Mouse (Mus musculus): ENCODE results near the gene Rcor3. TPM values are rescaled to one million over a fixed set of nuclear protein-coding genes. Genes with fewer than 3 reads are reported as not detected.
A peak's percentile ranks its signal among the peaks of the same experiment; 100 is the strongest.

Gene Rcor3
- polyA plus RNA-seq, 1 experiment from 2014 or later = 40.4 TPM

- no peak overlapping the region for H3K4me2 ChIP-seq (ENCODE audit: low read length)
- H3K36me3 ChIP-seq (ENCODE audit: control insufficient read depth, insufficient read depth, low read length) = peaks cover 3% of the 10 kb centered on the region; the same call in 1 of the 2 replicates
- no peak for ATAC-seq
- H3K27ac ChIP-seq (ENCODE audit: low read length) = no peak overlapping the region
- 92% methylated on average over 6 of the region's 6 CpGs for WGBS
- no peak overlapping the region for H3K9ac ChIP-seq (ENCODE audit: low read depth, low read length)
- H3K9me3 ChIP-seq (replicated peaks; ENCODE audit: control insufficient read depth, low read length, poor library complexity, severe bottlenecking) = no peaks in the 10 kb centered on the region
- H3K27me3 ChIP-seq (ENCODE audit: control insufficient read depth, insufficient read depth, low read depth, low read length) = no peaks in the 10 kb centered on the region
- H3K4me1 ChIP-seq (ENCODE audit: control insufficient read depth, insufficient read depth, low read length) = no peaks in the 10 kb centered on the region
- no peak overlapping the region for H3K4me3 ChIP-seq (ENCODE audit: low read depth, low read length)
Measured at GRCm38 (mm10) chr1:192103176-192103575, 34.7 kb downstream of the Rcor3 start.

DNA sequence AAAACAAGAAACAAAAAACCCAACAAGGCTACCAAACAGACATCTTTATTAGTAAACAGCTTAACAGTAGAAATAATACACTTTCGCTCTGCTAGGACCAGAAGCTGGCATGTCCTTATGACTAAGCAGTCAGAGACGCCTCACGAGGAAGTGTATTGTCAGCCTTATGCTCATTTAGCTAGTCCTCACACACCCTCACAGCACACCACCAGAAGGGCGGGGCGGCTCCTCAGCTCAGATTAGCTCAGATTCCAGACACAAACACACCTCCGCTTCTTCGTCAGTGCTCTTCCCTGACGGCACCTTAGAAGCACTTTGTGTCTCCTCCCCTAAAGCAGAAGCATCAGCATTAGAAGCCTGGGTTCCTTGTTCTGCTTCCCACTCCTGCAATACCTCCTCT is 36.5 kb downstream of the Rcor3 start:
- Histone ChIP-seq H3K4me2 (ENCODE audit: low read length) (no peak overlapping the region), H3K9ac (ENCODE audit: low read depth, low read length) (no peak overlapping the region), H3K36me3 (ENCODE audit: control insufficient read depth, insufficient read depth, low read length) (peaks cover 3% of the 10 kb centered on the region; the same call in 1 of the 2 replicates), H3K9me3 (replicated peaks; ENCODE audit: control insufficient read depth, low read length, poor library complexity, severe bottlenecking) (no peaks in the 10 kb centered on the region), H3K4me1 (ENCODE audit: control insufficient read depth, insufficient read depth, low read length) (no peaks in the 10 kb centered on the region), H3K4me3 (ENCODE audit: low read depth, low read length) (no peak overlapping the region), H3K27ac (ENCODE audit: low read length) (no peak overlapping the region), H3K27me3 (ENCODE audit: control insufficient read depth, insufficient read depth, low read depth, low read length) (no peaks in the 10 kb centered on the region)
- WGBS = 91% methylated on average over 8 of the region's 8 CpGs
- ATAC-seq = no peak

DNA sequence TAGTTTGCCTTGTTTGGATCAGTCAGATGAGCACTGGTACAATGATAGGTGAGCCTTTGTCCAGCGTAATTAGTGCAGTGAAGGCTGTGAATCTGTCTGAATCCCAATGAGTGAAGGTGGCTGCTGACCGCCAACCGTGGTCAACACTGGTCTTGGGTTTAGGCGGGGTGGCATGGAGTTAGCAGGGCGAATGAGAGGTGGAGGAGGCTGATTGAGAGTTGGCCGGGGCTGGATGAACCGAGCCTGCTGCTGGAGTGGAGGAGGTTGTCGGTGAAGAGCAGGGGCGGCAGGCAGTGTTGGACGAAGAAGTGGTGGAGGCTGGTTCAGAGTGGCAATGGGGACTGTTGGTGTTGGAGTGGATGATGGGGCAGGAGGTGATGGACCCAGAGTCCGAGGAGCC is 37.1 kb downstream of the Rcor3 start:
- Histone ChIP-seq H3K27me3 (ENCODE audit: control insufficient read depth, insufficient read depth, low read depth, low read length) (no peaks in the 10 kb centered on the region), H3K9me3 (replicated peaks; ENCODE audit: control insufficient read depth, low read length, poor library complexity, severe bottlenecking) (no peaks in the 10 kb centered on the region), H3K27ac (ENCODE audit: low read length) (no peak overlapping the region), H3K36me3 (ENCODE audit: control insufficient read depth, insufficient read depth, low read length) (peaks cover 3% of the 10 kb centered on the region; the same call in 1 of the 2 replicates), H3K4me2 (ENCODE audit: low read length) (no peak overlapping the region), H3K4me1 (ENCODE audit: control insufficient read depth, insufficient read depth, low read length) (no peaks in the 10 kb centered on the region), H3K9ac (ENCODE audit: low read depth, low read length) (no peak overlapping the region), H3K4me3 (ENCODE audit: low read depth, low read length) (no peak overlapping the region)
- 94% methylated on average over 11 of the region's 11 CpGs for WGBS
- ATAC-seq = no peak

GRCm38 (mm10) chr1:192095626-192096025 is 42.2 kb downstream of the Rcor3 start:
- H3K4me1 ChIP-seq (ENCODE audit: control insufficient read depth, insufficient read depth, low read length) = peaks cover 5% of the 10 kb centered on the region
- no peak overlapping the region for H3K27ac ChIP-seq (ENCODE audit: low read length)
- no peak overlapping the region for H3K9ac ChIP-seq (ENCODE audit: low read depth, low read length)
- 91% methylated on average over 5 of the region's 5 CpGs for WGBS
- H3K27me3 ChIP-seq (ENCODE audit: control insufficient read depth, insufficient read depth, low read depth, low read length) = peaks cover 8% of the 10 kb centered on the region
- H3K36me3 ChIP-seq (ENCODE audit: control insufficient read depth, insufficient read depth, low read length) = peaks cover 2% of the 10 kb centered on the region; the same call in 1 of the 2 replicates
- H3K4me2 ChIP-seq (ENCODE audit: low read length) = no peak overlapping the region
- no peak for ATAC-seq
- no peak overlapping the region for H3K4me3 ChIP-seq (ENCODE audit: low read depth, low read length)
- H3K9me3 ChIP-seq (replicated peaks; ENCODE audit: control insufficient read depth, low read length, poor library complexity, severe bottlenecking) = no peaks in the 10 kb centered on the region

GRCm38 (mm10) chr1:192094451-192095170 is 43.3 kb downstream of the Rcor3 start:
- H3K36me3 ChIP-seq (ENCODE audit: control insufficient read depth, insufficient read depth, low read length) = no peaks in the 10 kb centered on the region
- peaks cover 10% of the 10 kb centered on the region for H3K27me3 ChIP-seq (ENCODE audit: control insufficient read depth, insufficient read depth, low read depth, low read length)
- no peak for ATAC-seq
- H3K4me1 ChIP-seq (ENCODE audit: control insufficient read depth, insufficient read depth, low read length) = peaks cover 5% of the 10 kb centered on the region
- 66% methylated on average over 13 of the region's 13 CpGs for WGBS
- no peak overlapping the region for H3K4me3 ChIP-seq (ENCODE audit: low read depth, low read length)
- no peaks in the 10 kb centered on the region for H3K9me3 ChIP-seq (replicated peaks; ENCODE audit: control insufficient read depth, low read length, poor library complexity, severe bottlenecking)
- H3K27ac ChIP-seq (ENCODE audit: low read length) = no peak overlapping the region
- no peak overlapping the region for H3K9ac ChIP-seq (ENCODE audit: low read depth, low read length)
- H3K4me2 ChIP-seq (ENCODE audit: low read length) = no peak overlapping the region

- 32% methylated on average over 16 of the region's 16 CpGs for WGBS
- no peaks in the 10 kb centered on the region for H3K36me3 ChIP-seq (ENCODE audit: control insufficient read depth, insufficient read depth, low read length)
- H3K27me3 ChIP-seq (ENCODE audit: control insufficient read depth, insufficient read depth, low read depth, low read length) = peaks cover 10% of the 10 kb centered on the region
- peak; percentile 92 for ATAC-seq
- H3K27ac ChIP-seq (ENCODE audit: low read length) = no peak overlapping the region
- peak overlapping the region; percentile 93 for H3K4me2 ChIP-seq (ENCODE audit: low read length)
- peak overlapping the region; percentile 66; the same call in 1 of the 2 replicates for H3K9ac ChIP-seq (ENCODE audit: low read depth, low read length)
- H3K4me3 ChIP-seq (ENCODE audit: low read depth, low read length) = peak overlapping the region; percentile 56
- H3K4me1 ChIP-seq (ENCODE audit: control insufficient read depth, insufficient read depth, low read length) = peaks cover 5% of the 10 kb centered on the region
- no peaks in the 10 kb centered on the region for H3K9me3 ChIP-seq (replicated peaks; ENCODE audit: control insufficient read depth, low read length, poor library complexity, severe bottlenecking)
Measured at GRCm38 (mm10) chr1:192092879-192093660, 44.8 kb downstream of the Rcor3 start.

DNA sequence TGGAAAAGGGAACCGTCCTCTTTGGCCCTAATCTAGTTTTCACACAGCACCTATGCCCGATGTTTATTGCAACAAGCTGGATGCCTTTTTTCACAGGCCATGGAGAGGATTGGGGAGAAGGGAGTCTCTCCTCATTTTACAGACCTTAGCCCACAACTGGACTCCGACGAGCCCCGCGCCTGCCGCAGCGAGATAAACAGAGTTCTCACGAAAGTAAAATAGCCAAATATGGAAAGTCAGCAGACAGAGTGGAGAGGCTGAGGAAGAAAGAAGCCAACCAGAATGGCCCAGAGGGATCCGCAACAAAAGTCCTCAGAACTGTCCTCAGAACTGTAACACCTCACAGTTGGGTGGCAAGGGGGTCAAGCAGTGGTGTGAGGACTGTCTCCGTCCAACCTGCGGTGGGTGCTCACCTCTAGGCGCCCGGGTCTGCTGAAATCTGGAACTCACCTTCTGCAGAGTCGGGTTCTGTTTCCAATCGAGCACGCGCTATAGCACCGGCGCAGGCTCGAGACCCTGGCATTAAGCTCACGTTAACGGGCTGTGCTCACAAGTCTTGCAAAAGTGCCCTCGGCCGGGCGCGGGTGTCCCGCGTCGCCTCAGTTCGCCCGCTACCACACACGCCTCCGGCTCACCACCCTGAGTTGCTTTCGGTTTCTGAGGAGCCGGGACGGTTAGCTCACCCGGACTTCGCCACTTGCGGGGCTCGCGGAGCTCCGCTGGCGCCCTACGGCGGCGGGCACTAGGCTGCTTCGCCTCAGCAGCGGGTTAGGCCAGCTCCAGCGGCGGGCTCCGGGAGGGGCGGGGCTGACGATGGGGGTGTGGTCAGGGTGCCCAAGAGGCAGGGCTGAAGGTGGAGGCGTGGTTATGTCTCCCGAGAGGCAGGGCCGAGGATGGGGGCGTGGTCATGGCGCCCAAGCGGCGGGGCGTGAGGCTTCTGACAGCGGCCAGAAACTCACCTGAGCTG is 45.8 kb downstream of the Rcor3 start, which contains the start of gene Traf5:
Gene Traf5, minus strand, starts transcription at position 754 of the 967 bp plus-strand sequence.
- WGBS = 2% methylated on average over 63 of the region's 63 CpGs
- H3K9me3 ChIP-seq (replicated peaks; ENCODE audit: control insufficient read depth, low read length, poor library complexity, severe bottlenecking) = no peaks in the 10 kb centered on the region

DNA sequence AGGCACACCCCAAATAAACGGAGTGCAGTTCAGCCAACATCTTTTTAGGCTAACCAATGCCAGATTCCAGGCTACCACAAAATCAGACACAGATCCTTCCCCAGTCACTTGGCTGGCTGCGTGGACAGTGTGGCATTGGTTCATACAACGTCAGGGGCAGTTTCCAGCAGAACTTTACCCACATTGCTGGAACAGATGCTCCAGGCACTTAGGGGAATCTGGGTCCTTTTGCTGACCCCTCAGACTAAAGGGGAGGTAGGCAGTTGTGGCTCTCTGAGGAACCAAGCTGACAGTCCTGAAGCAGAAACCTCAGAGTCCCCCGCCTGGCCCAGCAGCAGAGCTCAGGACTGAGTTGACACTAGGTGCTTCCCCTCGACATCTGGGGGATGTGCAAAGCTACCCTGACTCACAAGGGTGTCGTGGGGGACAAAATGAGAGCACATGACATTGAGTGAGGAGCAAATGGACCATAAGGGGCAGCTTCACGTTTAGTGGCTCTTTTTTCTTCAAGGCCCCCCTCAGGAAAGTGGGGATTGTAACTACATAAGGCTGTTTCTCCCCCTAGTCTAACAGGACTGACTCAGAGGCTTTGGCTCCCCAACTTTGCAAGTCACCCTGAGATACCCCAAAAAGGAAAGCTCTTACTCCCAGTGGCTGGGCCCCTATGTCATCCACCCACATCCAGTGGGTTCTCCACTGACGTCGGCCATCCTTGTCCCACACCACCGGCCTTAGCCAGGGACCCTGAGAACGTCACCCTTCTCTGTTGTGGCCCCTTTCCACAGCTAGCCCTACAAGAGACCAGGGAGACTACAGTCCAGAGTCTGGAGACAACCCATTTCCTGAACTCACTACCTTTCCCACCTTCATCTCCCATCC is 46.9 kb downstream of the Rcor3 start:
- H3K36me3 ChIP-seq (ENCODE audit: control insufficient read depth, insufficient read depth, low read length) = no peaks in the 10 kb centered on the region
- peaks cover 5% of the 10 kb centered on the region for H3K4me1 ChIP-seq (ENCODE audit: control insufficient read depth, insufficient read depth, low read length)
- no peak for ATAC-seq
- H3K9me3 ChIP-seq (replicated peaks; ENCODE audit: control insufficient read depth, low read length, poor library complexity, severe bottlenecking) = no peaks in the 10 kb centered on the region
- H3K4me2 ChIP-seq (ENCODE audit: low read length) = no peak overlapping the region
- no peak overlapping the region for H3K4me3 ChIP-seq (ENCODE audit: low read depth, low read length)
- H3K27me3 ChIP-seq (ENCODE audit: control insufficient read depth, insufficient read depth, low read depth, low read length) = peaks cover 10% of the 10 kb centered on the region
- no peak overlapping the region for H3K27ac ChIP-seq (ENCODE audit: low read length)
- WGBS = 83% methylated on average over 11 of the region's 11 CpGs
- no peak overlapping the region for H3K9ac ChIP-seq (ENCODE audit: low read depth, low read length)

More for the DNA sequence above, 45.8 kb downstream of the Rcor3 start, which contains the start of gene Traf5:
- H3K27me3 ChIP-seq (ENCODE audit: control insufficient read depth, insufficient read depth, low read depth, low read length) = peaks cover 10% of the 10 kb centered on the region
- peak within 1 kb of the TSS; percentile 93 for H3K4me2 ChIP-seq (ENCODE audit: low read length)
- peak within 1 kb of the TSS; percentile 56 for H3K4me3 ChIP-seq (ENCODE audit: low read depth, low read length)
- H3K9ac ChIP-seq (ENCODE audit: low read depth, low read length) = peak within 1 kb of the TSS; percentile 66
- no peak within 1 kb of the TSS for H3K27ac ChIP-seq (ENCODE audit: low read length)
- H3K36me3 ChIP-seq (ENCODE audit: control insufficient read depth, insufficient read depth, low read length) = no peaks in the 10 kb centered on the region
- peak; percentile 95 for ATAC-seq
- H3K4me1 ChIP-seq (ENCODE audit: control insufficient read depth, insufficient read depth, low read length) = peaks cover 5% of the 10 kb centered on the region
